Comparison of ENCODE assay signal across 24 mouse cellular contexts in genomic region chr8:105303396-105303795, GRCm38 (mm10). TPM values are rescaled to one million over a fixed set of nuclear protein-coding genes. Genes with fewer than 3 reads are reported as not detected.
A peak's percentile ranks its signal among the peaks of the same experiment; 100 is the strongest.
DNase-seq lines count a peak whose midpoint lies in the region; ATAC-seq and TF ChIP-seq lines count a peak whose summit lies in the region.
"Had no signal": no experiment of that assay in that cellular context is flagged by ENCODE, and none has a peak within 500 bp of the region (broad histone marks: within the 10 kb centered on the region; RNA-seq: fewer than 3 reads in every experiment).

No protein-coding gene starts in this region.

- H3K27ac ChIP-seq in gastrocnemius, adult 2 months = no peak overlapping the region
- peak overlapping the region; percentile 98 for H3K27ac ChIP-seq in liver, embryonic 15.5 days (replicated peaks)
- no peak overlapping the region for H3K27ac ChIP-seq in midbrain, embryonic 16.5 days (ENCODE audit: low read length)
- H3K27ac ChIP-seq: forebrain, embryonic 10.5 days; heart, adult 2 months; midbrain, embryonic 12.5 days; neural tube, embryonic 12.5 days had no signal

- H3K4me1 ChIP-seq in liver, embryonic 15.5 days (replicated peaks) = peaks cover 76% of the 10 kb centered on the region
- H3K4me1 ChIP-seq in midbrain, embryonic 16.5 days (ENCODE audit: control insufficient read depth, insufficient read depth, low read length) = peaks cover 21% of the 10 kb centered on the region

- H3K4me3 ChIP-seq in gastrocnemius, adult 2 months = no peak overlapping the region
- peak overlapping the region; percentile 77; the same call in 1 of the 2 replicates for H3K4me3 ChIP-seq in liver, embryonic 15.5 days (replicated peaks)
- no peak overlapping the region for H3K4me3 ChIP-seq in midbrain, embryonic 16.5 days (ENCODE audit: low read depth, low read length)
- H3K4me3 ChIP-seq: embryonic facial prominence, embryonic 13.5 days; forebrain, embryonic 10.5 days; heart, adult 2 months; hindbrain, embryonic 13.5 days; intestine, embryonic 15.5 days; kidney, embryonic 15.5 days; midbrain, embryonic 12.5 days; neural tube, embryonic 12.5 days had no signal

- ATAC-seq in liver, embryonic 15.5 days (ENCODE audit: insufficient read depth) = no peak
- ATAC-seq in midbrain, embryonic 16.5 days = no peak
- ATAC-seq: intestine, embryonic 15.5 days had no signal

- peak overlapping the region; percentile 80 for H3K4me2 ChIP-seq in liver, embryonic 15.5 days
- no peak overlapping the region for H3K4me2 ChIP-seq in midbrain, embryonic 16.5 days (ENCODE audit: low read length)
- H3K4me2 ChIP-seq: embryonic facial prominence, embryonic 13.5 days; hindbrain, embryonic 13.5 days; intestine, embryonic 15.5 days; kidney, embryonic 15.5 days; midbrain, embryonic 12.5 days; neural tube, embryonic 12.5 days had no signal

- 65% methylated on average over 8 of the region's 8 CpGs for WGBS in liver, embryonic 15.5 days (ENCODE audit: insufficient replicate concordance)
- WGBS in midbrain, embryonic 16.5 days = 90% methylated on average over 7 of the region's 8 CpGs

- no peaks in the 10 kb centered on the region for H3K27me3 ChIP-seq in liver, embryonic 15.5 days
- H3K27me3 ChIP-seq in midbrain, embryonic 16.5 days (ENCODE audit: control insufficient read depth, insufficient read depth, low read depth, low read length) = no peaks in the 10 kb centered on the region
- H3K27me3 ChIP-seq: embryonic facial prominence, embryonic 13.5 days; hindbrain, embryonic 13.5 days; intestine, embryonic 15.5 days; kidney, embryonic 15.5 days; midbrain, embryonic 12.5 days; neural tube, embryonic 12.5 days; Patski had no signal

- DNase-seq in gastrocnemius, adult 2 months = peak; percentile 11
- DNase-seq in gastrocnemius, postnatal 25 days = no peak
- DNase-seq in 3T3-L1 (ENCODE audit: low read depth, low spot score) (peak; percentile 62), NIH3T3 (ENCODE audit: low read depth) (peak; percentile 33)
- no peak for DNase-seq in thymus, postnatal 36 days
- DNase-seq: adrenal gland, adult 8-10 months; cerebellum, adult 11-12 months; cerebellum, postnatal 14 days; gastrocnemius, postnatal 14 days; heart, adult 2 months; heart, postnatal 14 days; lung, adult 2 months; right cerebral cortex, adult 18-20 months; thymus, postnatal 25 days had no signal

- peaks cover 98% of the 10 kb centered on the region for H3K36me3 ChIP-seq in liver, embryonic 15.5 days (replicated peaks)
- H3K36me3 ChIP-seq in midbrain, embryonic 16.5 days (ENCODE audit: control insufficient read depth, insufficient read depth, low read length) = peaks cover 43% of the 10 kb centered on the region

- no peaks in the 10 kb centered on the region for H3K9me3 ChIP-seq in liver, embryonic 15.5 days (replicated peaks)
- no peaks in the 10 kb centered on the region for H3K9me3 ChIP-seq in midbrain, embryonic 16.5 days (replicated peaks; ENCODE audit: control insufficient read depth, low read length, poor library complexity, severe bottlenecking)
- H3K9me3 ChIP-seq: embryonic facial prominence, embryonic 13.5 days; forebrain, embryonic 10.5 days; hindbrain, embryonic 13.5 days; intestine, embryonic 15.5 days; kidney, embryonic 15.5 days; midbrain, embryonic 12.5 days; neural tube, embryonic 12.5 days had no signal

- TF ChIP-seq CTCF in gastrocnemius, adult 2 months (IDR thresholded peaks at IDR 0.05) = no peak

- no peak overlapping the region for H3K9ac ChIP-seq in liver, embryonic 15.5 days
- H3K9ac ChIP-seq in midbrain, embryonic 16.5 days (ENCODE audit: low read depth, low read length) = no peak overlapping the region
- H3K9ac ChIP-seq: embryonic facial prominence, embryonic 13.5 days; hindbrain, embryonic 13.5 days; intestine, embryonic 15.5 days; kidney, embryonic 15.5 days; midbrain, embryonic 12.5 days; neural tube, embryonic 12.5 days had no signal

- intact Hi-C loops in gastrocnemius, adult 2 months (cut with DNase I) = no loop called here

RNA-seq across cellular contexts. Expression of gene Elmo3, which starts 2.0 kb away (rescaled TPM):
- total RNA-seq in gastrocnemius, adult 2 months (2021) = 1 to 10 TPM; 1.2 to 1.6 TPM
- under 1 TPM; 0.49 to 0.99 TPM for total RNA-seq in gastrocnemius, postnatal 25 days (2021)
- polyA plus RNA-seq in liver, embryonic 15.5 days (2015; fragmentation: Nextera tagmentation; extraction: Ambion mirVana) = 3.4 and 4.4 TPM in 2 replicates
- 0.88 and 1.1 TPM in 2 replicates for polyA plus RNA-seq in midbrain, embryonic 16.5 days (2015; fragmentation: Nextera tagmentation; extraction: Ambion mirVana)

RNA-seq across cellular contexts. Expression of gene E2f4, which starts 5.9 kb away (rescaled TPM):
- total RNA-seq in gastrocnemius, adult 2 months (2021) = 10 to 100 TPM; 26.8 to 29.7 TPM
- 10 to 100 TPM; 21.8 to 24.5 TPM for total RNA-seq in gastrocnemius, postnatal 25 days (2021)
- 197 and 211 TPM in 2 replicates for polyA plus RNA-seq in liver, embryonic 15.5 days (2015; fragmentation: Nextera tagmentation; extraction: Ambion mirVana)
- polyA plus RNA-seq in midbrain, embryonic 16.5 days (2015; fragmentation: Nextera tagmentation; extraction: Ambion mirVana) = 40.1 and 41.6 TPM in 2 replicates

RNA-seq across cellular contexts. Expression of gene Exoc3l, which starts 7.5 kb away (rescaled TPM):
- total RNA-seq in gastrocnemius, adult 2 months (2021) = 1 to 10 TPM in 1 of 2 experiments, under 1 TPM in 1; 0.84 to 2.3 TPM
- 1 to 10 TPM; 1.4 to 2.5 TPM for total RNA-seq in gastrocnemius, postnatal 25 days (2021)
- polyA plus RNA-seq in liver, embryonic 15.5 days (2015; fragmentation: Nextera tagmentation; extraction: Ambion mirVana) = 6.0 and 6.7 TPM in 2 replicates
- 10.5 and 12.0 TPM in 2 replicates for polyA plus RNA-seq in midbrain, embryonic 16.5 days (2015; fragmentation: Nextera tagmentation; extraction: Ambion mirVana)

RNA-seq across cellular contexts. Expression of gene 4931428F04Rik, which starts 13.7 kb away (rescaled TPM):
- total RNA-seq in gastrocnemius, adult 2 months (2021) = under 1 TPM; 0.33 to 0.98 TPM
- total RNA-seq in gastrocnemius, postnatal 25 days (2021) = under 1 TPM; 0.64 to 0.84 TPM
- 0.59 and 0.68 TPM in 2 replicates for polyA plus RNA-seq in liver, embryonic 15.5 days (2015; fragmentation: Nextera tagmentation; extraction: Ambion mirVana)
- polyA plus RNA-seq in midbrain, embryonic 16.5 days (2015; fragmentation: Nextera tagmentation; extraction: Ambion mirVana) = 168 and 175 TPM in 2 replicates

RNA-seq across cellular contexts. Expression of gene Lrrc29, which starts 22.7 kb away (rescaled TPM):
- total RNA-seq in gastrocnemius, adult 2 months (2021) = 1 to 10 TPM in 1 of 2 experiments, under 1 TPM in 1; 0.99 to 1.3 TPM
- 1 to 10 TPM in 1 of 2 experiments, under 1 TPM in 1; 0.87 to 1.4 TPM for total RNA-seq in gastrocnemius, postnatal 25 days (2021)
- polyA plus RNA-seq in liver, embryonic 15.5 days (2015; fragmentation: Nextera tagmentation; extraction: Ambion mirVana) = 10.4 and 11.8 TPM in 2 replicates
- polyA plus RNA-seq in midbrain, embryonic 16.5 days (2015; fragmentation: Nextera tagmentation; extraction: Ambion mirVana) = 0.83 and 0.88 TPM in 2 replicates

Comparison
In these comparisons a context has a peak if more than half of its experiments do, and no peak if none do; other contexts are left out.
1. DNase-seq: peak in gastrocnemius, adult 2 months (single experiment), 3T3-L1 (single experiment) and NIH3T3 (single experiment); none in gastrocnemius, postnatal 25 days (single experiment) and thymus, postnatal 36 days (0 of 2).